ENCODE assay signal across 17 mouse cellular contexts in the genomic region with DNA sequence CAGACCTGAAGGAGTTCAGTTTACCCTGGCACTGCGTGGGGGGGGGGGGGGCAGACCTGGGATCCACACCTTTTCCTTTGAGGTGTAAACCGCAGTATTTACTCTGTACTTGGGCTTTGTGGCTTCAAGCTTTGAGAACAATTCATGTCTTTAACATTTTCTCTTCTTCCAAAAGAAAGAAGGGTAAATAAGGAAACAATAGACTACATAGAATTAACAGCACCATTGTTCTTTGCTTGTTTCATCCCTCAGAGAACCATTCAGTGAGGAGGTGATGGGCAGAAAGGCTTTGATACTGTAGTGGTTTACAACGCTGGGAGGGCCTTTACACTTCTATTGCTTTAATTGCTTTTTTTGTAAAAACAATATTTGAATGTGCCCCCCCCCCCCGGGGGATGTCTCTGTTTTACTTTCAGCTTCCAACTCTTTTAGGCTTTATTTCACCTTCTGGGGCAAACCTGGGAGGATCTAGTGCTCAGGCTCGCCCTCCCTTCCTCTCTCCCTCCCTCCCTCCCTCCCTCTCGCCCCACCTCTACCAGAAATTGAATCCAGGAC.
"Had no signal": no experiment of that assay in that cellular context is flagged by ENCODE, and none has a peak within 500 bp of the region (broad histone marks: within the 10 kb centered on the region; RNA-seq: fewer than 3 reads in every experiment).

No protein-coding gene starts in this region.

- DNase-seq: kidney, postnatal 10 days; kidney, postnatal 36 days; layer of hippocampus, postnatal 36 days; liver, embryonic 13.5 days; lung, adult 2 months; lung, postnatal 14 days; retina, postnatal 1 day; right cerebral cortex, postnatal 25 days; spleen, adult 18-20 months; thymus, postnatal 25 days had no signal

- H3K36me3 ChIP-seq: kidney, embryonic 15.5 days; liver, embryonic 13.5 days; midbrain, embryonic 12.5 days; neural tube, embryonic 13.5 days; stomach, embryonic 15.5 days had no signal

- ATAC-seq: midbrain, embryonic 16.5 days had no signal

- H3K4me3 ChIP-seq: kidney, embryonic 15.5 days; left cerebral cortex, adult 2 months; liver, embryonic 13.5 days; midbrain, embryonic 12.5 days; myocyte; neural tube, embryonic 13.5 days; stomach, embryonic 15.5 days had no signal

- H3K9me3 ChIP-seq: kidney, embryonic 15.5 days; liver, embryonic 13.5 days; midbrain, embryonic 12.5 days; neural tube, embryonic 13.5 days; stomach, embryonic 15.5 days had no signal

- H3K27ac ChIP-seq: kidney, embryonic 15.5 days; left cerebral cortex, adult 2 months; liver, embryonic 13.5 days; midbrain, embryonic 12.5 days; neural tube, embryonic 13.5 days; stomach, embryonic 15.5 days had no signal

- H3K4me1 ChIP-seq: kidney, embryonic 15.5 days; midbrain, embryonic 12.5 days; stomach, embryonic 15.5 days had no signal

- H3K9ac ChIP-seq: kidney, embryonic 15.5 days; liver, embryonic 13.5 days; midbrain, embryonic 12.5 days; neural tube, embryonic 13.5 days; stomach, embryonic 15.5 days had no signal

- H3K27me3 ChIP-seq: kidney, embryonic 15.5 days; liver, embryonic 13.5 days; neural tube, embryonic 13.5 days; stomach, embryonic 15.5 days had no signal

- H3K4me2 ChIP-seq: kidney, embryonic 15.5 days; liver, embryonic 13.5 days; midbrain, embryonic 12.5 days; neural tube, embryonic 13.5 days; stomach, embryonic 15.5 days had no signal
